Mouse (Mus musculus) neural tube, embryonic 13.5 days (tissue): ENCODE measurements around the gene Myo10. TPM values are rescaled to one million over a fixed set of nuclear protein-coding genes. Genes with fewer than 3 reads are reported as not detected.

Experiments used
- ATAC-seq: fragments of 200-750 bp; cut with Nextera tagmentation; 2 replicates; pipeline ENCODE4 v1.8.0; 2017; ENCODE audit warnings: low read depth, mild to moderate bottlenecking, moderate TSS enrichment, moderate library complexity
- H3K27ac ChIP-seq: fragments of 300-500 bp; sonication (generic); replicated peaks from 2 replicates; pipeline ENCODE4 v1.5.1; 2015; ENCODE audit warnings: moderate library complexity, mild to moderate bottlenecking, inconsistent platforms
- H3K27me3 ChIP-seq: fragments of 300-500 bp; sonication (generic); 2 replicates; pipeline ENCODE4 v1.6.1; 2015; ENCODE audit warnings: mild to moderate bottlenecking, inconsistent platforms
- H3K36me3 ChIP-seq: fragments of 300-500 bp; sonication (generic); 2 replicates; pipeline ENCODE4 v1.6.1; 2015; ENCODE audit warnings: mild to moderate bottlenecking, inconsistent platforms
- H3K4me1 ChIP-seq: fragments of 300-500 bp; sonication (generic); replicated peaks from 2 replicates; pipeline ENCODE4 v1.6.1; 2015; ENCODE audit warnings: inconsistent platforms
- H3K4me2 ChIP-seq: fragments of 300-500 bp; sonication (generic); 2 replicates; pipeline ENCODE4 v1.6.1; 2015; ENCODE audit warnings: inconsistent platforms, mild to moderate bottlenecking, moderate library complexity
- H3K4me3 ChIP-seq: fragments of 300-500 bp; sonication (generic); 2 replicates; pipeline ENCODE4 v1.5.1; 2015; ENCODE audit warnings: mild to moderate bottlenecking, inconsistent platforms
- H3K9ac ChIP-seq: fragments of 300-500 bp; sonication (generic); 2 replicates; pipeline ENCODE4 v1.6.1; 2015; ENCODE audit warnings: moderate library complexity, mild to moderate bottlenecking, inconsistent platforms
- H3K9me3 ChIP-seq: fragments of 300-500 bp; sonication (generic); 2 replicates; pipeline ENCODE4 v1.6.1; 2016; ENCODE audit warnings: inconsistent platforms
- WGBS: fragments of 180-500 bp; shearing (Covaris S2); methylation state at CpG from one replicate; pipeline ENCODE4 v1.1.7; 2015; 5-methylcytosine and 5-hydroxymethylcytosine counted together
- polyA plus RNA-seq: library from polyadenylated mRNA; unstranded; fragments of >200 nt; fragmentation: Nextera tagmentation; extraction: Ambion mirVana; gene quantifications from 2 replicates; pipeline ENCODE4 v1.2.1, GENCODE M21; 2015

The Myo10 gene
- polyA plus RNA-seq, 1 experiment from 2014 or later: 23.7 TPM

DNA sequence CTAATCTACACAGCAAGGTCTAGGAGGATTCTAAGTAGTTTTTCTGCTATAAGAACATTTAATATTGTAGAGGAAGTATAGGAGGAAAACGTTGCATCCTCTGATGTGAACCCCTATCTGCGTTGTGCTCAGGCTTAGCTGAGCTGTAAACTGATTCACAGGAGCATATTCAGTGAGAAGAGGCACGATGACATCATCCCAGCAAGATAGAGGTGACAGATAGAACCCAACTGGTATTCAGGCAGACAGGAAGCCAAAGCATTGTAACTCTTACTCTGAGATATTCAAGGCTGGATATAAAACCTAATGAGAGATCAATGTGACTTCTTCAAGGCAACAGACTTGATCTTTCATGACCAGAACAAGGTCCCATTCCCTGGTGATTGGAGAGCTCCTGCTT is 200.3 kb downstream of the Myo10 start:
- no peaks in the 10 kb centered on the region for H3K36me3 ChIP-seq
- H3K4me2 ChIP-seq: no peak overlapping the region
- H3K27ac ChIP-seq: no peak overlapping the region
- no peaks in the 10 kb centered on the region for H3K4me1 ChIP-seq
- H3K4me3 ChIP-seq: no peak overlapping the region
- H3K9ac ChIP-seq: no peak overlapping the region
- WGBS: 65% methylated on average over 3 of the region's 3 CpGs
- peaks cover 7% of the 10 kb centered on the region for H3K9me3 ChIP-seq
- H3K27me3 ChIP-seq: no peaks in the 10 kb centered on the region
- no peak for ATAC-seq

DNA sequence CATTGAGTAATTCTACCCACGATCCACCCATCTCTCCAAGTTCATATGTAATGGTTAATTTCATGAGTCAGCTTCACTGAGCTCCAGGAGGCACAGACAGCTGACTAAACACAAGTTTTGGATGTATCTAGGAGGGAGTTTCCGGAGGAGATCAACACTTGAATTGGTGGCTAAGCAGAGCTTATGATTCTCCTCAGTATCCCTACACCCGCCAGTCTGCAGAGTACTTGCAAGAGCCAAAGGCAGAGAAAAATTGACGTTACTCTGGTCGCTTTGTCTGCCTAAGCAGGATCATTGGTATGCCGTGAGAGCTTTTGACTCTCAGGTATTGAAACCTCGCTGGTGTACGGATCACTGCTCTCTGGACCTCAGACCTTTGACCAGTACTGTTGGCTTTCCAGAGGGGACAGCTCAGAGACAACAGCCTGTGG is 204.2 kb downstream of the Myo10 start:
- H3K4me1 ChIP-seq: no peaks in the 10 kb centered on the region
- no peaks in the 10 kb centered on the region for H3K36me3 ChIP-seq
- no peaks in the 10 kb centered on the region for H3K9me3 ChIP-seq
- ATAC-seq: no peak
- H3K4me3 ChIP-seq: no peak overlapping the region
- WGBS: 83% methylated on average over 8 of the region's 8 CpGs
- no peak overlapping the region for H3K9ac ChIP-seq
- no peak overlapping the region for H3K4me2 ChIP-seq
- no peaks in the 10 kb centered on the region for H3K27me3 ChIP-seq
- no peak overlapping the region for H3K27ac ChIP-seq

DNA sequence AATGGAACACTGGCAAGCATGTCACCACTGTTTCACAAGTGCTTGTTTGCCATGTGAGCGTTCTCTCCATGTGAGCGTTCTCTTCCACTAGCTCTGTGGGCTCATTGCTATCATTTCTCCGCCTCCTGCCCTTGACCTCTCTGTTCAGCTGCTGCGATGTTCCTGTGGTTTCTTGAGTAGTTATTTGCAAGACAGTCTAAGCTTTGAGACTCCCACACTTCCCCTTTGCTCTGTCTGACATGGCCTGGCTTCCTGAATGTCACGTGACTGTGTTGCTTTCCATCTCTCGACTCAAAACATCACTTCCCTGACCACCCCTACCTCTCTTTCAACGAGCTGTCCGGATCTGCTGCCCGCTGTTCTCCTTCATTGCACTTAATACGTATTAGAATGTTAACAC is 206.1 kb downstream of the Myo10 start:
- no peak for ATAC-seq
- Histone ChIP-seq H3K27ac (no peak overlapping the region), H3K4me3 (no peak overlapping the region), H3K36me3 (no peaks in the 10 kb centered on the region), H3K9me3 (no peaks in the 10 kb centered on the region), H3K9ac (no peak overlapping the region), H3K4me1 (no peaks in the 10 kb centered on the region), H3K27me3 (no peaks in the 10 kb centered on the region), H3K4me2 (no peak overlapping the region)
- 84% methylated on average over 10 of the region's 10 CpGs for WGBS

DNA sequence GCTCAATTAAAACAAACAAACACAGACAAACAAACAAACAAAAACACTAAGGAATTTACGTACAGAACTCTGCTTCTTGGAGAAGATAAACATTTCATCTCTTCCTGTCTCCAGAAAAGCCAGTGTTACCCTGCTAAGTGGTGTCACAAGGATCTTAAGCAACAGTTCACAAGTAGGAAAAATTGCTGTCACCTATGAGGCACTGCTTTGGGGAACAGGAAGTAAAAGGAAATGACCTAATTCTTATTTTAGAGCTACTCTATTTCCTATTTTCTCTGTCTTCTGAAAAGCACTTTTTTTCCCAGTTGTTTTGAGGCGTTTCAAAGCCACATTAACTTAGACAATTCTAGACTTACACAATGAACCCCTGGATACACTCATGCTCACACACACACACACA is 208.1 kb downstream of the Myo10 start:
- no peak for ATAC-seq
- no peak overlapping the region for H3K27ac ChIP-seq
- no peak overlapping the region for H3K4me2 ChIP-seq
- 89% methylated on average over 2 of the region's 2 CpGs for WGBS
- H3K27me3 ChIP-seq: no peaks in the 10 kb centered on the region
- no peaks in the 10 kb centered on the region for H3K36me3 ChIP-seq
- H3K4me3 ChIP-seq: no peak overlapping the region
- no peaks in the 10 kb centered on the region for H3K4me1 ChIP-seq
- H3K9ac ChIP-seq: no peak overlapping the region
- no peaks in the 10 kb centered on the region for H3K9me3 ChIP-seq

DNA sequence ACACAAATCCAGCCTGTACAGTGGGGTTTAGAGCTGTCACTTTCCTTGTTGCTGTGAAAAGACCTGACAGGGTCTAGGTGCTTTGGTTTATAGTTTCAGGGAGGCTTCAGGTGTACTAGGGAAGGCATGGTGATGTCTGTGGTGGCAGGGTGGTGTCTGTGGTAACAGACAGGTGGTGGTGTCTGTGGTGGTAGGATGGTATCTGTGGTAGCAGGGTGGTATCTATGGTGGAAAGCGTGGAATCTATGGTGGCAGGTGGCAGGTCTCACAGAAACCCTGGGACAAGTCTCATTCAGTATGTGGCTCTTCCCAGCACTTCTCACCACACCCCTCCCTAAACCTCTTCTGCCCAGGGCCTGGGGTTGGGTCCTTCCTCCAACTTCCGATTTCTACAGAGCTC is 212.0 kb downstream of the Myo10 start:
- Histone ChIP-seq H3K9ac (no peak overlapping the region), H3K27me3 (no peaks in the 10 kb centered on the region), H3K4me3 (no peak overlapping the region), H3K36me3 (no peaks in the 10 kb centered on the region), H3K27ac (no peak overlapping the region), H3K4me1 (no peaks in the 10 kb centered on the region), H3K4me2 (no peak overlapping the region), H3K9me3 (no peaks in the 10 kb centered on the region)
- 94% methylated on average over 2 of the region's 2 CpGs for WGBS
- ATAC-seq: no peak

DNA sequence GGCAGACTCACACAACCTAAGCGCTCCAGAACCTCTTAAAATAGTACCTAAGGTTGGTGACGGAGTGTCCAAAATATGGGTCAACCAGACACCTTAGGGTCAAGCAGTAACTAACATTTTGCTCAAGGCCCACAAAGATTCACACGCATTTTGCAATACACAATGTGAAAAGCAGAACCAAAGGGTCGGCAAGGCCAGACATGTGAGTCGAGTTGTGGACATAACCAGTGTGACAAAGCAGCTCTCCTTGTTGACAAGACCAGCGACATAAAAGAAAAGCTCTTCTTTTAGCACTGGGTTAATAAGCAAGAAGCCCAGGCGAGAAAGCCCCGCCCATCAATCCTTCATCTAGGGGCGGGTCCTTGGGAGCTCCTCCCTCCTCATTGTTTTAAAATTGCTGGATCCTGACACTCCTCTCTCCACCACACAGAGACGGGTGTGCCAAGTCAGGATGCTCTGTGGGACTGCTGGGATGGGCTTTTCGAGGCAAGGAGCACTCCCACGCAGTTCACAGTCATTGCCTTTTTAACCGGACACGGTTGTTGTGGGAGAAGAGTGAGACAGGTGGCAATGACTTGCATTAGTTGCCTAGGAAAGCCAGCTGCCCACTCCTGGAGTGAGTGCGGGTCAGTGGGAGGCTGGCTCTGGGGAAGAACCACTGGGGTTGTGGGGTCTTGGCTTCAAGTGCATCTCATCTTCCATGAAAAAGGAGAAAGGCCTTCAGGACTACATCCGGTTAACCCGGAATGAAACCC is 212.8 kb downstream of the Myo10 start:
- H3K9me3 ChIP-seq: no peaks in the 10 kb centered on the region
- H3K4me1 ChIP-seq: no peaks in the 10 kb centered on the region
- H3K4me3 ChIP-seq: no peak overlapping the region
- no peak overlapping the region for H3K4me2 ChIP-seq
- no peaks in the 10 kb centered on the region for H3K27me3 ChIP-seq
- no peak overlapping the region for H3K27ac ChIP-seq
- H3K9ac ChIP-seq: no peak overlapping the region
- no peaks in the 10 kb centered on the region for H3K36me3 ChIP-seq
- 86% methylated on average over 17 of the region's 17 CpGs for WGBS
- ATAC-seq: no peak

DNA sequence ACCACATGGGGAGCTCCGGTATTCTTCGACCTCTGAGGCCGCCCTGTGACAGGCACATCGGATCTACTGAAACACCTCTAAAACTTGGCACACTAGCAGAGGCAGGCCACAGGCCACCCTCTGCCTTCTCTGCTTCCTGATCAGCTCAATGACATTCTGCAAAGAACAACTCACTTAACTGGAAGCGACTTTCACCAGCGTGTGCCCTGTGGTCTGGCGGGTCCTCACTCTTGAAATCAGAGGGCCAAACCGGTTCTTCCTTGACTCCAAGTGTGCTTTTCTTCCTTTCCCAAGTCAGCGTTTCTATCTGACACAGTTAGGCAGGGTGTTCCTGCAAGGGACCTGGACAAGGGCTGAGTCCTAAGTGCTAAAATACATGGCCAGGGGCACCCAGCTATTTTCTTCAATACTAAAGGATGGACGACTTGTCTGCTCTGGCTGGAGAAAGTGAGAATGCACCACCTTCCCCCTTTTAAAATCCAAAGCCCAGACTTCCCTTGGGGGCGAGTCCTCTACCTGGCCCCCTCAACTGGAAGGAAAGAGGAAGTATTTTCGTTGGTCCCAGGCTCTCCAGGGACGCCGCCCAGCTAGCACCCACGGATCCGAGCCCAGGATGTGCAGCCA is 220.2 kb downstream of the Myo10 start:
- peak; percentile 29; the same call in 1 of the 2 replicates for ATAC-seq
- Histone ChIP-seq H3K9ac (peak overlapping the region; percentile 90), H3K27ac (no peak overlapping the region), H3K36me3 (no peaks in the 10 kb centered on the region), H3K4me1 (peaks cover 10% of the 10 kb centered on the region), H3K27me3 (peaks cover 13% of the 10 kb centered on the region), H3K9me3 (no peaks in the 10 kb centered on the region), H3K4me2 (peak overlapping the region; percentile 83), H3K4me3 (peak overlapping the region; percentile 77)
- 14% methylated on average over 16 of the region's 16 CpGs for WGBS

DNA sequence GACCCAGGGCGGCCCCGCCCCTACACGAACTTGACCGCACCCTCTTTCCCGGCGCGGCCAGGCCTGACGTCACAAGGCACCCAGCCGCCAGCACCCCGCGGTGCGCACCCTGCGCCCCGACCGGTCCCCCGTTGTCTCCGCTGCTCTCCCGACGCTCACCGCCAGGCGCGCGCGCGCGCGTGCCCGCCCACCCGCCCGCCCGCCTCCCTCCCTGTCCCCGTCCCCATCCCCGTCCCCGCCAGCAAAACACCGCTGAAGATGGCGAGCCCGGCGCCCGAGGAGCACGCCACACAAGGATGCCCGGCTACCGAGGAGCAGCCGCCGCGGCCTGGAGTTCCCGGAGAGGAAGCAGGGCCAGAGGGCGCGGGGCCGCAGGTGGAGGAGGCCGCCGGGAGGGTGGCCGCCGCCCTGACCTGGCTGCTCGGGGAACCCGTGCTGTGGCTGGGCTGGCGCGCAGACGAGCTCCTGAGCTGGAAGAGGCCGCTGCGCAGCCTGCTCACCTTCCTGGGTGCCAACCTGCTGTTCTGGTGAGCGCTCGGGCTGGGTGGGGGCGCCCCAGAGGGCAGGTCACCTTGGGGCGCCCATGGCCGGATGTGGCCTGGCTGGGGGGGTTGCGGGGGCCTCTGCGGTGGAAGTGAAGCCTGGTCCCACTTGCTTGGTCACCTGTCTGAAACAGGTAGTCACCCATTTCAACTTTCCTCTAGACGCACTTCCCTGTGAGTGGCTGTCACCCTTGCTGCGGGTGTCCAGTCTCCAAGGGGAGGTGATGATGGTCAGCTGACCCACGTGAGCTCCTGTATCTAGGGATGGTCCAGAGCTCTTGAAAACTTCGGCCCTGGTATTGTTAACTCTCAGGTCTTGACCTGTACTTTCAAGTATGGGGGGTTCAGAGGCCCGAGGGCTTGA is 221.0 kb downstream of the Myo10 start, which contains the start of gene Retreg1:
TSS of gene Retreg1 (plus strand) at position 95 of the 906 bp plus-strand sequence.
- Histone ChIP-seq H3K9me3 (no peaks in the 10 kb centered on the region), H3K27ac (peak within 1 kb of the TSS; percentile 64), H3K4me2 (peak within 1 kb of the TSS; percentile 83), H3K9ac (peak within 1 kb of the TSS; percentile 90), H3K4me3 (peak within 1 kb of the TSS; percentile 77), H3K4me1 (peaks cover 10% of the 10 kb centered on the region), H3K27me3 (peaks cover 13% of the 10 kb centered on the region), H3K36me3 (no peaks in the 10 kb centered on the region)
- WGBS: under 1% methylated on average over 59 of the region's 72 CpGs
- ATAC-seq: peak; percentile 86

DNA sequence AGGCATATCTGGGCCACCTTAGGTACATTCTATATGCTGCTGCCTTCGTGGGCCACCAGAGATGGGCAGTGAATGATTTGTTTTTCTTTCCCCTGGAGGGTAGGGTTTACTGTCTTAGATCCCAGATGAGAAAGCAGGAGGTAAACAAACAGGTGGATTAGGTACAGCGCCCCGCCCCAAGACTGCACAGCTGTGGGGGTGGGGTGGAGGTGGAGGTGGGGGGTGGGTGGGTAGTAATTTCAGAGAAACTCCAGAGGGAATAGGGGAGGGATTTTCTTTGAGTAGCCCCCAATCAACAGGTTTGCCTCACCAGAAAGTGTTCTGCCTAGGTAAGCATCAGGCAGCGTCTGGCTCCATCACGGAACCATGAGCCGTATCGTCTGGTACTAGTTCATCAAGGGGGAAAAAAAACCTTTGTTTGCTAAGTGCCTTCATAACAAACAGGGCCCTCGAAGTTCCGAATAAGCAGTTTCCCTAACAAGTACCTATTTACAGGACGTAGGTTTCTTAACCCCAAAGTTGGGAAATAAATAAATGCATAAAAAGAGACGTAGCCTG is 221.8 kb downstream of the Myo10 start:
- WGBS: 15% methylated on average over 11 of the region's 11 CpGs
- Histone ChIP-seq H3K4me3 (peak overlapping the region; percentile 77), H3K36me3 (no peaks in the 10 kb centered on the region), H3K4me1 (peaks cover 10% of the 10 kb centered on the region), H3K27me3 (peaks cover 13% of the 10 kb centered on the region), H3K9ac (peak overlapping the region; percentile 90), H3K4me2 (peak overlapping the region; percentile 83), H3K27ac (no peak overlapping the region), H3K9me3 (no peaks in the 10 kb centered on the region)
- ATAC-seq: peak; percentile 24; the same call in 1 of the 2 replicates

DNA sequence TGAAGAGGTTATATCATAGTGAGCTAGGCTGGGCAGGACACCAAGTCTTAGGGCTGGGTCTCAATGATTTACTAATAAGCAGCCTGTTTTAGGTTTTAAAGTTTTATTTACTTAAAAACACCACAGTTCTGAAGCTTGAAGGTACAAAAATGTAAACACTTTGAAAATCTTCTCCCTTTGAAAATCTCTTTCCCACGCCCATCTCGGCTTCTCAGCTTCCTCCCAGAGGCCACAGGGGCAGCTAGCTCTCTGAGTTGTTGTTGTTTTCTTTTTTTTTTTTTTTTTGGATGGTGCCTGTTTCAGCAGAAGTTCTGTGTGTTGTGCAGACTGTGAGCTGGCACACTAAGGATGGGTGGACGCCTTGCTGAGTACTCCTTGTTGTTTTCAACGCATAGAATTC is 222.4 kb downstream of the Myo10 start:
- no peak for ATAC-seq

DNA sequence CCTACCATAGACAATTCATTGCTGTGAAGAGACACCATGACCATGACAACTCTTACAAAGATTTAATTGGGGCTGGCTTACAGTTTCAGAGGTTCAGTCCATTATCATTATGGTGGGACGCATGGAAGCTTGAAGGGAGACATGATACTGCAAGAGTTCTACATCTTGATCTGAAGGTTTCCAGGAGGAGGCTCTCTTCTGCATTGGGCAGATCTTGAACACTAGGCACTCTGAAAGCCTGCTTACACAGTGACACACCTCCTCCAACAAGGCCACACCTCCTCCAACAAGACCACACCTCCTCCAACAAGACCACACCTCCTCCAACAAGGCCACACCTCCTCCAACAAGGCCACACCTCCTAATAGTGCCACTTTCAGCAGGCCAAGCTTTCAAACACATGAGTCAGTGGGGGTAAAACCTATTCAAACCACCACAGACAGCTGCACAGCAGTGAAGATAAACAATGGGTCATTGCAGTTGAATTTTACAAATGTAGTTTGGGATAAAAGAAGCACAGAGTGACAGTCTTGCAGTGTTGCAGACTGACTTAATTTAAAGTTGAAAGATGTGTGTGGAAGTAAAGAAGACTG is 225.3 kb downstream of the Myo10 start:
- ATAC-seq: no peak
- H3K9me3 ChIP-seq: no peaks in the 10 kb centered on the region
- H3K27ac ChIP-seq: no peak overlapping the region
- H3K9ac ChIP-seq: no peak overlapping the region
- H3K27me3 ChIP-seq: no peaks in the 10 kb centered on the region
- H3K4me2 ChIP-seq: no peak overlapping the region
- no peak overlapping the region for H3K4me3 ChIP-seq
- no peaks in the 10 kb centered on the region for H3K36me3 ChIP-seq
- peaks cover 10% of the 10 kb centered on the region for H3K4me1 ChIP-seq
- 91% methylated on average over 1 of the region's 1 CpGs for WGBS

More for the DNA sequence above, 222.4 kb downstream of the Myo10 start:
- Histone ChIP-seq H3K9ac (no peak overlapping the region), H3K9me3 (no peaks in the 10 kb centered on the region), H3K36me3 (no peaks in the 10 kb centered on the region), H3K4me2 (peak overlapping the region; percentile 83), H3K27ac (no peak overlapping the region), H3K27me3 (peaks cover 13% of the 10 kb centered on the region), H3K4me1 (peaks cover 10% of the 10 kb centered on the region), H3K4me3 (no peak overlapping the region)
- WGBS: 61% methylated on average over 4 of the region's 4 CpGs
